Mouse (Mus musculus) adrenal gland, adult 2 months (tissue): ENCODE measurements around the gene Mtg1. TPM values are rescaled to one million over a fixed set of nuclear protein-coding genes. Genes with fewer than 3 reads are reported as not detected.

Experiments used
- DNase-seq: peaks from one replicate; pipeline ENCODE4 v3.0.0; 2021
- long read RNA-seq: library from polyadenylated mRNA; stranded (forward); transcript quantifications from one replicate; pipeline ENCODE4 v2.0.0, GENCODE M21; 2021
- polyA plus RNA-seq: library from polyadenylated mRNA; depleted of rRNA; stranded (reverse); fragments of >200 nt; gene quantifications from 2 replicates; pipeline ENCODE4 v1.2.3, GENCODE M21; 2012; rRNA removed
- total RNA-seq, 2 experiments: library from RNA; stranded (reverse); gene quantifications; 2 replicates each; pipeline ENCODE4 v1.2.3; 2021

Gene Mtg1
- total RNA-seq (10 to 100 TPM; 27.4 to 38.2 TPM), polyA plus RNA-seq (19.0 and 22.6 TPM in 2 replicates)
- long read RNA-seq, transcript Mtg1-201 (11 exons, 1,595 nt): major isoform, 26 of 29 reads
- long read RNA-seq, partial matches to known transcripts: 1 of 29 reads
- long read RNA-seq, other reads (novel, unspliced or antisense): 2 of 29 reads

DNA sequence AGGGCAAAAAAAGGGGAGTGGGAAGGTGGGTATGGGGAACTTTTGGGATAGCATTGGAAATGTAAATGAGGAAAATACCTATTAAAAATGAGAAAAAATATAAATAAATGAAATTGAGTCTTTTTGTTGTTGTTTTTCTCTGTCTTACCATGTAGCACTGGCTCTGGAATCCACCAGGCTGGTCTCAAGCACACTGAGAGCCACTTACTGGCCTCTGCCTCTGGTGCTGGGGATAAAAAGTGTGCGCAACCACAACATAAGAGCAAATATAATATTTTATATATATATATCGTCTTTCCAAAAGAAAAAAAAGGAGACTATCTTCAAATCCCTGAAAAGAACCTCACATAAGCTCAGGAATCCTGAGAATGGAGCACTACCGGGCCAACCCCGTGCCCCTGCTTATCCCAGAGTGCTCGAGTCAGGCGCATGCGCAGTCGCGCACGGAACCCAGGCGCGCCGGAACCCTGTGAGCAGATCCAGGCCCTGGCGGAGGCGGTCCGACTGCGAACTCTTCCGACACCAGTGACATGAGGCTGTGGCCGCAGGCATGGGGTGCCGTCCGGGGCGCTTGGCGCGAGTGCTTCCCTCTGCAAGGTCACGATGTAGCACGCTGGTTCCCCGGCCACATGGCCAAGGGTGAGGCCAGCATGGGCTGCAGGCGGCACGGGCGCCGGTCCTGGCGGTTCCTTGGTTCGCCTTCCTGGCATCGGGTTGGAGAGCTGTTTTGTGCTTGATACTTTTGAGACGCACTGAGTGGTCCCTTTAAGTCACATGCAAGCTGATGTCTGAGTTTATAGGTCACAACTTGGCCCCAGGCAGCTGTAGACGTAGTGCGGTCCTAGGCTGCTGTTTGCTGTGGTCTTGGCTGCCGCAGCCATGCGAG, at the start of gene Mtg1:
TSS of gene Mtg1 (plus strand) at position 430 of the 886 bp plus-strand sequence.
- peak; percentile 97 for DNase-seq

DNA sequence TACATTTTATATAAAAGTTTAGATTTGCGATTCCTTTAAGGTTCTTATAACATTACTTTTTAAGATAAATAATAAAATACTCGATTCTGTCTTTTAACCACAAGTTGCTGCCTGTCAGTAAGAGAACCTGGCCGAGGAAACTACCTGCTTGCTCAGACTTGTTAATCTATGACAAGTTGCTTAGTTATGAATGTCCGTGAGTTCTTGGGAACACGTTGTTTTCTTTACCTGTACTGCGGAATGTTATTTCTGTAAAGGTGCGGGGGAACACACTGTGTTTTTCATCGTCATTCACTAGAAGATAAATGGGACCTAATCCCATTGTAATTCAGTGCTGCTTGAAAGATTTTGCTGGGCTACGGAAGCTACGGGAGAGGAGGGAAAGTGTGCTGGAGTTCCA, 46.8 kb upstream of the Mtg1 start:
- no peak for DNase-seq

DNA sequence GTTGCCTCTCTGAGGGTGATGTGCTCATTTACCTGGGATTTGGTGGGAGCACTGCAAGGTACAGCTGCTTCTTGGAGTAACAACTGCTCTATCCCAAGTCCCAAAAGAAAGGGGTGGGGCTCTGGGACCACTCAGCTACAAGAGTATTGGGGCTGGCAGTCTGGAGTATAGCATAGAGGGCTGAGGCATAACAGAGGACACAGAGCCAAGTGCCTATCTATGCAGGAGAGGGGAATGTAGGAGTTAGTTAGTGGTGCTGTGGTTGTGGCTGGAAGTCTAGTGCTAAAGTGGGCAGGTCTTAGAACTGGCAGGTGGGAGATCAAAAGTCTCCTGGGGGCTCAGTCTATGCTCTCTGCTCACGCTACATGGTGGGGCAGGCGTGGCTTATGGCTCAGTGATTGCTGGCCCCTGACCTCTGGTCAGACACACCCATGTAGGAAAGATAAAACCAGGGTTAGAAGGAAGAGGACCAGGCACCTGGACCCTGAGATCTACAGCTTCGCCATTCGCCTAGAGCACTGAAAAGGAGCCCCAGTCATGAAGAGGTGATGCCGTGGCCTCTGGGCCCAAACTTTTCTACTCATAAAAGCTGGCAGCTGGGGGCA, 44.3 kb upstream of the Mtg1 start, which contains the start of gene Prap1:
TSS of gene Prap1 (plus strand) at position 472 of the 605 bp plus-strand sequence.
- DNase-seq: no peak

- DNase-seq: no peak
Observed at GRCm38 (mm10) chr7:140094954-140095353, 42.4 kb upstream of the Mtg1 start.

- DNase-seq: no peak
Observed at GRCm38 (mm10) chr7:140095556-140095955, 41.8 kb upstream of the Mtg1 start.

DNA sequence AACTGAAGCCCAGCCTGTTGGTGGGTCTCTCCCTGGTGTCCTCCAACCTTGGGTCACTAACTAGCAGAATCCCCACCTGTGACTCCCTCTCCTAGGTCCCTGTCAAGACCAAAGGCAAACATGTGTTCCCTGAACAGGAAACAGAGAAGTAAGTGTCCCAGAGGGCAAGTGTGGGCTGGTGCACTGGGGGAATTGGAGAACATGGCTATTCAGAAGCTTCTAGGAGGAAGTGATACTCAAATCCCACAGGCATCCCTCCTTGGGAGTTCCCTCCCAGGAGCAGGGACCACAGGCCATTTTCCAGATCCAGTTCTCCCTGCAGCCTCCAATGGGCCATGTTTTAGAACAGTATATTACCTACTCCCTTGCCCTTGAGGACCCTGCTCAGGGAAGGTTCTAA, 41.3 kb upstream of the Mtg1 start:
- no peak for DNase-seq

- no peak for DNase-seq
Observed at GRCm38 (mm10) chr7:140098466-140098865, 38.9 kb upstream of the Mtg1 start.

DNA sequence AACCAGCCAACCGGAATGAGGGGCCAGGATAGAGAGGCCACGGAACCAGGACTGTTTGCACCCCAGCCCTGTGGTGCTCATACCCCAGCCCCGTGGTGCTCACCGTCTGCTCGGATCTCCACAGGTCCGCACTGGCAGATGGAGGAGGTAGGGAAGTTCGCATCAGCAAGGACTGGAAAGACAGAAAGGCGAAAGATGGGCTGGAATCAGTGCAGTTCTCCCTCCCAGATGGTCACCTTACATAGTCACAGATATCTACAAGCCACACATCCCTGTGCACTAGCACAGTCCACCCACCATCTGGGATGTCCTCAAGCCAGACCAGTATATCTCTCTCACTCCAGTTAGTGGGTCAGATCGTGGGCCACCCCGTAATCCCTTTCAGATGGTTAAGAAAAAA, 35.9 kb upstream of the Mtg1 start:
- no peak for DNase-seq

- peak; percentile 97 for DNase-seq
Observed at GRCm38 (mm10) chr7:140101993-140102860, 35.1 kb upstream of the Mtg1 start, which contains the start of gene Fuom. Gene Fuom (minus strand): TSS chr7:140102441.

DNA sequence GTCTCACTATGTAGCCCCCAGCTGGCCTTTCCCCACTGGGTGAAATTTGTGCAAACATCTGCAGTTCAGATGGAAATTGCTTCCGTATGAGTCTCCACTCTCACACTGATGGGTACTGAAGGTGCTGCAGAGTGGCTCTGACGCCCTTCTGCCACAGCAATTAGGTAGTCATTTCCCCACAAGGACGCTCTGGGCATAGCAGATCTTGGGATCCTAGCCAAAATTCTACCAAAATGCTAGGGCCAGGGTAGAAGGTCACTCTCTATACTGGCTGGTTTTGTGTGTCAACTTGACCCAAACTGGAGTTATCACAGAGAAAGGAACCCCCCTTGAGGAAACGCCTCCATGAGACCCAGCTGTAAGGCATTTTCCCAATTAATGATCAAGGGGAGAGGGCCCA, 33.4 kb upstream of the Mtg1 start:
- DNase-seq: peak; percentile 73

- DNase-seq: no peak
Observed at GRCm38 (mm10) chr7:140111943-140112342, 25.4 kb upstream of the Mtg1 start.

GRCm38 (mm10) chr7:140115583-140116328, 21.6 kb upstream of the Mtg1 start, which contains the start of gene Paox:
Gene Paox (plus strand): TSS chr7:140115799.
- peak; percentile 86 for DNase-seq

DNA sequence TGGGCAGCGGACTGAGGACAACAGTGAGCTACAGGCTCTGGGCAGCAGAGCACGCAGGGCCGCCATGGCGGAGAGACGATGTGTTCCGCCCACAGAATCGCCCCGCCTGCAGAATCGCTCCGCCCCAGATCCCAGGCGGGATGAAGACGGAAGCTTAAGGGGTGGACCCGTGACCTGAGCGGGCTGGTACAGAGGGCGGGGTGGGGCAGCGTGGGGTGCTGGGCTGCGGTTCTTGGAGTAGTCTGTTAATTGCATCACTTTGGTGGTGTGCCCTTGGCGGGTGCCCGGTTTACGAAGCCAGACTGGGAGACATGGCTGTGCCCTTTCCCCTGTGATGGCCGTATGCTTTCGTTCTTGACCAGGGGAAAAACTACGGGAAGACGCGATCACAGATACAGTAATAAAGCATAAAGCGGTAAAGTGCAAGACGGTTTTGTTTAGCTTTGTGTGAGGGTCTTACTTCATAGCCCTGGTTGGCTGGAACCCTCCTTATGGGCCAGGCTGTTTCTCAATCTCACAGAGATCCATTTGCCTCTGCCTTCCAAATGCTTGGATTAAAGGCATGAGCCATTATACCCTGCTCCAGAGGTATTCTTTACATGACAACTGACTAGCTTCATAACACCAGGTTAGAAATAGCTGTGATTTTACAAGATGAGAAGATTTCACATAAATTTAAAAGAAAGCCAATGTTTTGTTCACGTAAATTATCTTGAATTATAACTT, 20.9 kb upstream of the Mtg1 start, which contains the start of gene Echs1:
TSS of gene Echs1 (minus strand) at position 148 of the 726 bp plus-strand sequence.
- DNase-seq: peak; percentile 97

DNA sequence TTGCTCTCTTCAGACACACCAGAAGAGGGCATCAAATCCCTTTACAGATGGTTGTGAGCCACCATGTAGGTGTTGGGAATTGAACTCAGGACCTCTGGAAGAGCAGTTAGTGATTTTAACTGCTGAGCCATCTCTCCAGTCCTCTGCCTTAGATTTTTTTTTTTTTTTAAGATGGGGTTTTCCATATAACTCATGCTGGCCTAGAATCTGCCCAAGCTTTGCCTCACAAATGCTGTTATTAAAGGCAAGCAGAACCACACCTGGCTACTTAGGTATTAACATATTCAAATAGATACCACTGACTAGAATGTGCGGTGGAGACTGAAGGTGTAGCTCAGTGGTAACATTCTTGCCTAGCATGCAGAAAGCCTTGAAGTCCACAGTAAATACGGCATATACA, 16.9 kb upstream of the Mtg1 start:
- DNase-seq: no peak

DNA sequence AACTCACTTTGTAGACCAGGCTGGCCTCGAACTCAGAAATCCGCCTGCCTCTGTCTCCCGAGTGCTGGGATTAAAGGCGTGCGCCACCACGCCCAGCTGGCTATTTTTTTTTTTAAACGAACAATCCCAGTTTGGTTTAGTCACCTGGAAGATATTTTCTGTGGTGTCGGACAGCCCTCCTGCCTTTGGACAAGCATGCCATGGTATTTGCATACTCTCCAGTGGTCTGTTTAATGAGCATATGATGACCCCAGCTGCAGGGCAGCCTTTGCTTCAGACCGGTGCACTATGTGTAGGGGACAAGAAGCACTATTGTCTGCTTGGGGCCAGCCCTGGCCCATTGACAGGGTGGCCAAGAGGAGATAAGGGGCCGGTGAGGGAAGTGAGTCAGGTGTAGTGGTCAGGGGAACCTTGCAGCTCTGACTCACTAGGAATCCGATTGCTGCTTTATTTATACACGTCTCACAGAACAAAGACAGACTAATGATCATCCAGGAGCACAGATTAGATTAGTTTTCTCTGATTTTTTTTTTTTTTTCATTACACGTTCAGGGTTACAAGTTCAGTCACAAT, 15.9 kb upstream of the Mtg1 start:
- DNase-seq: no peak

- no peak for DNase-seq
Observed at GRCm38 (mm10) chr7:140122765-140123164, 14.6 kb upstream of the Mtg1 start.

DNA sequence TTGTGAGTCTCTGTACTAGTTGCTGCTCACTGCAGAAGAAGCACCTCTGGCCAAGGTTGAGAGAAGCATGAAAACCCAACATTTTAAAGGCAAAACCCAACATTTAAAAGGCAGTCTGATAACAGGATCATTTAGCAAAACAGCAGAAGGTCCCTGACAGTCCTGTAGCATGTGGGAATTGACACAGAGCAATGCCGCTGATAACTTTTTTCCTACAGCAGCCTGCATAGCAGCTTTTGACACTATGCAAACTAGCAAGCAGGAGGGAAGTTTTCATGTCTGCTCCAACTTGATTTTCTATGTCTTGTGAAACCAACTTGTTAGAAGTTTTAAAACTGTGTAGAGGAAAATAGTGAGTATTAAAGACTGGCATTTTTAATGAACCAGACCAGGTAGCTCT, 13.0 kb upstream of the Mtg1 start:
- no peak for DNase-seq

- DNase-seq: peak; percentile 97
Observed at GRCm38 (mm10) chr7:140125278-140126021, 11.9 kb upstream of the Mtg1 start.

DNA sequence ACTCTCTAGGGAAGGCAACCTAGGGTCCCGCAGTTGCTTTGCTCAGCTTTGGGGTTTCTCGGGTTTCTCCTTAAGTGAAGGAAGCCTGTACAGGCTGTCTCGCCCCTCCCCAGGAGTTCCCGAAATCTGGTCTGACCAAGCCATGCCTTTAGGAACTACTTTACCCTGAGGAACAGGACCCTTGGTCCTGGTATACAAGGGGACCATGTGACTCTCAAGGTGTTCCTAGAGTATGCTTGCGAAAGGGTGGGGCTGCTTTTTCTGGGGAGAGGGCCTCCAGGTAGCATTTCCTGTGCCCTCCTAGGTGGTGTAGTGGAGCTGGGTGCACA, 11.4 kb upstream of the Mtg1 start:
- DNase-seq: no peak
